In the genomic region with DNA sequence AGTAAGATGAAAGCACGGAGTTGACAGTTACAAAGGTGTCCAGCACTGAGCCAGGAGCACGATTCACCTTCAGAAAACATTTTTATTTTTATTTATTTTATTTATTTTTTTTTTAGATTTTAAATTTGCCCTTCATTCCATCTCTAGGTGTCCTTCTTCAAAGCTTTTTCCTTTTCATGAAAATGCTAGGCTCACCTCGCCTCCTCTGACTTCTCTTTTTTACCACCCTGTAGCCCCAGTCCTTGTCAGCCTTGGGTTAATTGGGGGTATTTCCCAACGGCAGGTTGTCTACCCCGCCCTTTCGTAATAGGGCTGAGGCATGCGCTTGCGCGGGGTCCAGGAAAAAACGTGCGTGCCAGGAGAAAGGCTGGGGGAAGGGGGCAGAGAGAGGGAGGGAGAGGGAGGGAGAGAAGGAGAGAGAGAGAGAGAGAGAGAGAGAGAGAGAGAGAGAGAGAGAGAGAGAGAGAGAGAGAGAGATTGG, we compare ENCODE assay signal across 8 mouse cellular contexts. TPM values are rescaled to one million over a fixed set of nuclear protein-coding genes. Genes with fewer than 3 reads are reported as not detected.
A peak's percentile ranks its signal among the peaks of the same experiment; 100 is the strongest.
DNase-seq lines count a peak whose midpoint lies in the region; ATAC-seq and TF ChIP-seq lines count a peak whose summit lies in the region.

No protein-coding gene starts in this region.

- H3K36me3 ChIP-seq in forebrain, postnatal 0 days (ENCODE audit: insufficient read depth) = no peaks in the 10 kb centered on the region
- H3K36me3 ChIP-seq in liver, embryonic 15.5 days (replicated peaks) = no peaks in the 10 kb centered on the region
- no peaks in the 10 kb centered on the region for H3K36me3 ChIP-seq in kidney, adult 2 months (ENCODE audit: control insufficient read depth, insufficient read depth, low read length)

- no peak for TF ChIP-seq CTCF in cerebellum, adult 2 months (IDR thresholded peaks at IDR 0.05; ENCODE audit: borderline replicate concordance, insufficient read depth, low read depth, low read length)
- TF ChIP-seq CTCF in forebrain, postnatal 0 days (IDR thresholded peaks at IDR 0.05; ENCODE audit: low read depth) = no peak
- TF ChIP-seq CTCF in kidney, adult 2 months (conservative IDR thresholded peaks at IDR 0.05; ENCODE audit: insufficient read depth, insufficient read length, low read depth, low read length) = no peak

- WGBS in cerebellum, adult 2 months = 3% methylated on average over 11 of the region's 11 CpGs
- 10% methylated on average over 11 of the region's 11 CpGs for WGBS in forebrain, postnatal 0 days
- 6% methylated on average over 11 of the region's 11 CpGs for WGBS in liver, embryonic 15.5 days (ENCODE audit: insufficient replicate concordance)
- 19% methylated on average over 11 of the region's 11 CpGs for WGBS in kidney, adult 2 months

- H3K4me3 ChIP-seq in cerebellum, adult 2 months (replicated peaks; ENCODE audit: insufficient read depth, low read depth, low read length) = peak overlapping the region; percentile 76
- H3K4me3 ChIP-seq in forebrain, postnatal 0 days (ENCODE audit: low read depth, low read length) = peak overlapping the region; percentile 33
- H3K4me3 ChIP-seq in liver, embryonic 15.5 days (replicated peaks) = no peak overlapping the region
- H3K4me3 ChIP-seq in kidney, adult 2 months (ENCODE audit: insufficient read depth, low read depth, low read length) = no peak overlapping the region

- H3K4me2 ChIP-seq in forebrain, postnatal 0 days (ENCODE audit: low read depth) = peak overlapping the region; percentile 56
- H3K4me2 ChIP-seq in liver, embryonic 15.5 days = peak overlapping the region; percentile 39; the same call in 1 of the 2 replicates

- H3K9me3 ChIP-seq in forebrain, postnatal 0 days (ENCODE audit: low read length) = no peaks in the 10 kb centered on the region
- no peaks in the 10 kb centered on the region for H3K9me3 ChIP-seq in liver, embryonic 15.5 days (replicated peaks)

- peak; percentile 61 for DNase-seq in layer of hippocampus, adult 9-11 months
- DNase-seq in layer of hippocampus, postnatal 25 days (ENCODE audit: extremely low spot score in 1 of 2, low spot score in 1 of 2) = no peak
- DNase-seq in cerebellum, adult 2 months = peak; percentile 84 to 87
- peak; percentile 27 for DNase-seq in forebrain, postnatal 0 days
- no peak for DNase-seq in spleen, postnatal 36 days (ENCODE audit: low spot score in 2 of 2)
- no peak for DNase-seq in kidney, adult 2 months

- ATAC-seq in forebrain, postnatal 0 days = no peak
- ATAC-seq in liver, embryonic 15.5 days (ENCODE audit: insufficient read depth) = no peak
- no peak for ATAC-seq in inflammation-experienced regulatory T-cells, adult 6 months

- peaks cover 33% of the 10 kb centered on the region for H3K4me1 ChIP-seq in cerebellum, adult 2 months (ENCODE audit: control insufficient read depth, insufficient read depth, low read length)
- peaks cover 18% of the 10 kb centered on the region for H3K4me1 ChIP-seq in forebrain, postnatal 0 days (ENCODE audit: insufficient read depth)
- H3K4me1 ChIP-seq in liver, embryonic 15.5 days (replicated peaks) = peaks cover 55% of the 10 kb centered on the region
- peaks cover 22% of the 10 kb centered on the region; the same call in 1 of the 2 replicates for H3K4me1 ChIP-seq in kidney, adult 2 months (ENCODE audit: control insufficient read depth, insufficient read depth, low read length)

- TF ChIP-seq POLR2A in cerebellum, adult 2 months (IDR thresholded peaks at IDR 0.05; ENCODE audit: borderline replicate concordance, insufficient read depth, low read length) = no peak
- no peak for TF ChIP-seq POLR2A in kidney, adult 2 months (IDR thresholded peaks at IDR 0.05; ENCODE audit: low read depth, low read length)

- no peaks in the 10 kb centered on the region for H3K27me3 ChIP-seq in cerebellum, adult 2 months (ENCODE audit: control insufficient read depth, insufficient read depth, low read length)
- peaks cover 30% of the 10 kb centered on the region for H3K27me3 ChIP-seq in forebrain, postnatal 0 days (ENCODE audit: insufficient read depth, low read length)
- H3K27me3 ChIP-seq in liver, embryonic 15.5 days = peaks cover 98% of the 10 kb centered on the region
- no peaks in the 10 kb centered on the region for H3K27me3 ChIP-seq in kidney, adult 2 months (replicated peaks; ENCODE audit: control insufficient read depth, insufficient read depth, low read length)

- no peak overlapping the region for H3K9ac ChIP-seq in forebrain, postnatal 0 days
- no peak overlapping the region for H3K9ac ChIP-seq in liver, embryonic 15.5 days

- H3K27ac ChIP-seq in cerebellum, adult 2 months (ENCODE audit: insufficient read depth, low read length) = peak overlapping the region; percentile 96
- H3K27ac ChIP-seq in forebrain, postnatal 0 days (ENCODE audit: low read depth, low read length) = no peak overlapping the region
- no peak overlapping the region for H3K27ac ChIP-seq in liver, embryonic 15.5 days (replicated peaks)
- H3K27ac ChIP-seq in kidney, adult 2 months (ENCODE audit: insufficient read depth, low read depth, low read length) = no peak overlapping the region

RNA-seq across cellular contexts. Expression of a gene that starts 0.4 kb away (rescaled TPM):
- total RNA-seq in layer of hippocampus, postnatal 25 days (2021) = under 1 TPM; 0.21 to 0.25 TPM
- 0.82 and 1.0 TPM in 2 replicates for polyA plus RNA-seq in cerebellum, adult 2 months (2012; rRNA removed)
- 0.23 and 0.52 TPM in 2 replicates for total RNA-seq in forebrain, postnatal 0 days (2014; rRNA removed)
- 0.15 and 0.24 TPM in 2 replicates for polyA plus RNA-seq in forebrain, postnatal 0 days (2015; fragmentation: Nextera tagmentation; extraction: Ambion mirVana)
- polyA plus RNA-seq in liver, embryonic 15.5 days (2015; fragmentation: Nextera tagmentation; extraction: Ambion mirVana) = 0.05 TPM in 1 of 2 replicates, not detected in the other
- under 1 TPM in 2 of 3 experiments, not detected in 1; 0.33 to 0.55 TPM for polyA plus RNA-seq in inflammation-experienced regulatory T-cells, adult 6 months (2017; shearing (Covaris generic))
- 0.33 and 0.34 TPM in 2 replicates for polyA plus RNA-seq in kidney, adult 2 months (2012; rRNA removed)

RNA-seq across cellular contexts. Expression of a gene that starts 4.5 kb away (rescaled TPM):
- 10 to 100 TPM; 13.2 to 14.3 TPM for total RNA-seq in layer of hippocampus, postnatal 25 days (2021)
- 67.6 and 71.0 TPM in 2 replicates for polyA plus RNA-seq in cerebellum, adult 2 months (2012; rRNA removed)
- 9.2 and 10.2 TPM in 2 replicates for total RNA-seq in forebrain, postnatal 0 days (2014; rRNA removed)
- 4.9 and 5.3 TPM in 2 replicates for polyA plus RNA-seq in forebrain, postnatal 0 days (2015; fragmentation: Nextera tagmentation; extraction: Ambion mirVana)
- 1.5 and 1.9 TPM in 2 replicates for polyA plus RNA-seq in liver, embryonic 15.5 days (2015; fragmentation: Nextera tagmentation; extraction: Ambion mirVana)
- polyA plus RNA-seq in inflammation-experienced regulatory T-cells, adult 6 months (2017; shearing (Covaris generic)) = not detected
- 19.3 and 22.7 TPM in 2 replicates for polyA plus RNA-seq in kidney, adult 2 months (2012; rRNA removed)

RNA-seq across cellular contexts. Expression of a gene that starts 5.4 kb away (rescaled TPM):
- total RNA-seq in layer of hippocampus, postnatal 25 days (2021) = 100 to 1,000 TPM; 158 to 169 TPM
- 151 and 169 TPM in 2 replicates for polyA plus RNA-seq in cerebellum, adult 2 months (2012; rRNA removed)
- 3.0 and 3.5 TPM in 2 replicates for total RNA-seq in forebrain, postnatal 0 days (2014; rRNA removed)
- polyA plus RNA-seq in forebrain, postnatal 0 days (2015; fragmentation: Nextera tagmentation; extraction: Ambion mirVana) = 0.35 and 1.1 TPM in 2 replicates
- 0.07 and 0.12 TPM in 2 replicates for polyA plus RNA-seq in liver, embryonic 15.5 days (2015; fragmentation: Nextera tagmentation; extraction: Ambion mirVana)
- polyA plus RNA-seq in inflammation-experienced regulatory T-cells, adult 6 months (2017; shearing (Covaris generic)) = under 1 TPM in 2 of 3 experiments, not detected in 1; 0.09 to 0.15 TPM
- polyA plus RNA-seq in kidney, adult 2 months (2012; rRNA removed) = 3.4 and 3.6 TPM in 2 replicates

RNA-seq across cellular contexts. Expression of a gene that starts 20.0 kb away (rescaled TPM):
- total RNA-seq in layer of hippocampus, postnatal 25 days (2021) = 10 to 100 TPM; 44.9 to 47.8 TPM
- polyA plus RNA-seq in cerebellum, adult 2 months (2012; rRNA removed) = 44.3 and 47.8 TPM in 2 replicates
- total RNA-seq in forebrain, postnatal 0 days (2014; rRNA removed) = 23.2 and 28.6 TPM in 2 replicates
- 59.9 and 69.7 TPM in 2 replicates for polyA plus RNA-seq in forebrain, postnatal 0 days (2015; fragmentation: Nextera tagmentation; extraction: Ambion mirVana)
- 0.05 and 0.24 TPM in 2 replicates for polyA plus RNA-seq in liver, embryonic 15.5 days (2015; fragmentation: Nextera tagmentation; extraction: Ambion mirVana)
- 1 to 10 TPM; 1.2 to 1.8 (median 1.5) TPM for polyA plus RNA-seq in inflammation-experienced regulatory T-cells, adult 6 months (2017; shearing (Covaris generic))
- polyA plus RNA-seq in kidney, adult 2 months (2012; rRNA removed) = 1.4 and 1.8 TPM in 2 replicates

RNA-seq across cellular contexts. Expression of a gene that starts 50.6 kb away (rescaled TPM):
- total RNA-seq in layer of hippocampus, postnatal 25 days (2021) = 10 to 100 TPM; 57.1 to 62.1 TPM
- polyA plus RNA-seq in cerebellum, adult 2 months (2012; rRNA removed) = 64.4 and 70.7 TPM in 2 replicates
- 25.6 and 27.7 TPM in 2 replicates for total RNA-seq in forebrain, postnatal 0 days (2014; rRNA removed)
- 18.8 and 22.5 TPM in 2 replicates for polyA plus RNA-seq in forebrain, postnatal 0 days (2015; fragmentation: Nextera tagmentation; extraction: Ambion mirVana)
- 9.8 and 11.0 TPM in 2 replicates for polyA plus RNA-seq in liver, embryonic 15.5 days (2015; fragmentation: Nextera tagmentation; extraction: Ambion mirVana)
- polyA plus RNA-seq in inflammation-experienced regulatory T-cells, adult 6 months (2017; shearing (Covaris generic)) = 10 to 100 TPM; 38.0 to 70.6 (median 62.7) TPM
- 44.8 and 48.5 TPM in 2 replicates for polyA plus RNA-seq in kidney, adult 2 months (2012; rRNA removed)

Comparison
In these comparisons a context has a peak if more than half of its experiments do, and no peak if none do; other contexts are left out.
1. DNase-seq: peak in layer of hippocampus, adult 9-11 months (single experiment), cerebellum, adult 2 months (2 of 2) and forebrain, postnatal 0 days (single experiment); none in layer of hippocampus, postnatal 25 days (0 of 2), spleen, postnatal 36 days (0 of 2) and kidney, adult 2 months (single experiment).
2. H3K4me3 ChIP-seq: peak in cerebellum, adult 2 months (single experiment) and forebrain, postnatal 0 days (single experiment); none in liver, embryonic 15.5 days (single experiment) and kidney, adult 2 months (single experiment).
3. RNA of a gene that starts 5.4 kb away (polyA plus RNA-seq): 151 to 169 TPM in cerebellum, adult 2 months; 3.4 to 3.6 TPM in kidney, adult 2 months, 0.35 to 1.1 TPM in forebrain, postnatal 0 days, 0.07 to 0.12 TPM in liver, embryonic 15.5 days and 0.09 to 0.15 TPM in inflammation-experienced regulatory T-cells, adult 6 months; every median in the first group is over 10 times any median in the second.